Mouse (Mus musculus) liver, embryonic 15.5 days (tissue): ENCODE measurements around the gene Gm4567. TPM values are rescaled to one million over a fixed set of nuclear protein-coding genes. Genes with fewer than 3 reads are reported as not detected.
"Not testable (repeated sequence)": the region's sequence is repeated elsewhere in the genome, so short reads cannot be mapped to it uniquely, and the experiment has no call there.

Source experiments
- ATAC-seq: fragments of 200-750 bp; cut with Nextera tagmentation; 2 replicates; pipeline ENCODE4 v1.8.0; 2017; ENCODE audit warnings: moderate number of reproducible peaks, mild to moderate bottlenecking, moderate library complexity; ENCODE audit not compliant: insufficient read depth
- H3K27ac ChIP-seq: fragments of 300-500 bp; sonication (generic); replicated peaks from 2 replicates; pipeline ENCODE4 v1.5.1; 2015; ENCODE audit warnings: mild to moderate bottlenecking, inconsistent platforms
- H3K27me3 ChIP-seq: fragments of 300-500 bp; sonication (generic); 2 replicates; pipeline ENCODE4 v1.6.1; 2015; ENCODE audit warnings: mild to moderate bottlenecking, inconsistent platforms
- H3K36me3 ChIP-seq: fragments of 300-500 bp; sonication (generic); replicated peaks from 2 replicates; pipeline ENCODE4 v1.6.1; 2015; ENCODE audit warnings: moderate library complexity, mild to moderate bottlenecking, inconsistent platforms
- H3K4me1 ChIP-seq: fragments of 300-500 bp; sonication (generic); replicated peaks from 2 replicates; pipeline ENCODE4 v1.6.1; 2015; ENCODE audit warnings: inconsistent platforms
- H3K4me2 ChIP-seq: fragments of 300-500 bp; sonication (generic); 2 replicates; pipeline ENCODE4 v1.6.1; 2015; ENCODE audit warnings: moderate library complexity, mild to moderate bottlenecking, inconsistent platforms
- H3K4me3 ChIP-seq: fragments of 300-500 bp; sonication (generic); replicated peaks from 2 replicates; pipeline ENCODE4 v1.5.1; 2015; ENCODE audit warnings: mild to moderate bottlenecking, inconsistent platforms
- H3K9ac ChIP-seq: fragments of 300-500 bp; sonication (generic); 2 replicates; pipeline ENCODE4 v1.6.1; 2015; ENCODE audit warnings: moderate library complexity, mild to moderate bottlenecking, inconsistent platforms
- H3K9me3 ChIP-seq: fragments of 300-500 bp; sonication (generic); replicated peaks from 2 replicates; pipeline ENCODE4 v1.6.1; 2016; ENCODE audit warnings: inconsistent platforms
- WGBS: fragments of 180-500 bp; shearing (Covaris S2); methylation state at CpG from one replicate; pipeline ENCODE4 v1.1.7; 2015; ENCODE audit warnings: mixed read lengths; ENCODE audit not compliant: insufficient replicate concordance; 5-methylcytosine and 5-hydroxymethylcytosine counted together
- polyA plus RNA-seq: library from polyadenylated mRNA; unstranded; fragments of >200 nt; fragmentation: Nextera tagmentation; extraction: Ambion mirVana; gene quantifications from 2 replicates; pipeline ENCODE4 v1.2.1, GENCODE M21; 2015

Gm4567 gene
- not detected in 2 replicates for polyA plus RNA-seq

GRCm38 (mm10) chr7:22719610-22720009, at the start of gene Gm4567:
Gm4567 (minus strand) TSS chr7:22719710.
- not testable (repeated sequence) for H3K4me1 ChIP-seq, H3K27me3 ChIP-seq, H3K27ac ChIP-seq, H3K9me3 ChIP-seq, H3K9ac ChIP-seq, H3K4me2 ChIP-seq, ATAC-seq, H3K4me3 ChIP-seq, H3K36me3 ChIP-seq
- no CpG with 5 or more reads among the region's 1 CpGs for WGBS

DNA sequence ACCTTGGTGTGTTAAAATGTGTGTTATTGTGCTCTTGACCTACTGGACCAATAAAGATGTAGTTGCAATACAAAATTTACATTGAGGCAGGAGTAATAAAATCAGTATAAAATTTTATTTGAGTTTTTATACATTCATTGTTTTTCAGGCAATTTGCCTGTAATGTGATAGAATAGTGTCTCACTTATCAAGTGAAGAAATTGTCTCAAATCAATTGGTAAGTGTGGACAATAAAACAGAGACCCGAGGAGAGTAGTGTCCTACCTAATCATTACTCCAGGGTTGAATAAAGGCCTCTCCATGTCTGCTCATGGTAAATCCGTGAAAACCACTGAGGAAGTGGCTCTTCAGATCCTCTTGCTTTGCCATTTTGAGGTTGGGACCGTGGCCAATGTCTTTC, 41.9 kb upstream of the Gm4567 start, which contains the start of gene Vmn1r157:
Gene Vmn1r157, plus strand, starts transcription at position 301 of the 400 bp plus-strand sequence.
- H3K4me2 ChIP-seq, ATAC-seq, H3K4me1 ChIP-seq, H3K4me3 ChIP-seq, H3K36me3 ChIP-seq, H3K27ac ChIP-seq, H3K9ac ChIP-seq, H3K27me3 ChIP-seq, H3K9me3 ChIP-seq: not testable (repeated sequence)
- WGBS, result 20% methylated on average over 2 of the region's 3 CpGs

DNA sequence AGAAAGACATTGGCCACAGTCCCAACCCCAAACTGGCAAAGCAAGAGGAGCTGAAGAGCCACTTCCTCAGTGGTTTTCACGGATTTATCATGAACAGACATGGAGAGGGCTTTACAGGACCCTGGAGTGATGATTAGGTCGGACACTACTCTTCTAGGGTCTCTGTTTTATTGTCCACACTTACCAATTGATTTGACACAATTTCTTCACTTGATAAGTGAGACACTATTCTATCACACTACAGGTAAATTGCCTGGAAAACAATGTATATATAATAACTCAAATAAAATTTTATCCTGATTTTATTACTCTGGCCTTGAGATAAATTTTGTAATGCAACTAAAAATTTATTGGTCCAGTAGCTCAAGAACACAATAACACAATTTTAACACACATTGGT, 27.3 kb downstream of the Gm4567 start, which contains the start of gene Gm8693:
Gene Gm8693, minus strand, starts transcription at position 101 of the 400 bp plus-strand sequence.
- ATAC-seq, H3K4me1 ChIP-seq: not testable (repeated sequence)
- WGBS, result no CpG with 5 or more reads among the region's 2 CpGs

More for the DNA sequence above, 27.3 kb downstream of the Gm4567 start, which contains the start of gene Gm8693:
- H3K4me3 ChIP-seq, H3K4me2 ChIP-seq, H3K9ac ChIP-seq, H3K27me3 ChIP-seq, H3K27ac ChIP-seq, H3K36me3 ChIP-seq, H3K9me3 ChIP-seq: not testable (repeated sequence)

Other genes starting within 250 kb of the Gm4567 start
- gene Vmn1r151, start 220.0 kb downstream of the Gm4567 start, polyA plus RNA-seq, result not detected in 2 replicates
- not detected in 2 replicates for gene Vmn1r152, start 196.7 kb downstream of the Gm4567 start, polyA plus RNA-seq
- not detected in 2 replicates for gene Gm8677, start 184.8 kb downstream of the Gm4567 start, polyA plus RNA-seq
- not detected in 2 replicates for gene Gm4201, start 154.4 kb downstream of the Gm4567 start, polyA plus RNA-seq
- gene Gm4565, start 131.6 kb downstream of the Gm4567 start, polyA plus RNA-seq, result not detected in 2 replicates
- gene Vmn1r155, start 61.7 kb downstream of the Gm4567 start, polyA plus RNA-seq, result not detected in 2 replicates
- gene Gm8693, start 27.4 kb downstream of the Gm4567 start, polyA plus RNA-seq, result not detected in 2 replicates
- not detected in 2 replicates for gene Vmn1r157, start 42.0 kb upstream of the Gm4567 start, polyA plus RNA-seq
- gene Vmn1r158, start 71.1 kb upstream of the Gm4567 start, polyA plus RNA-seq, result not detected in 2 replicates
- not detected in 2 replicates for gene Vmn1r159, start 123.9 kb upstream of the Gm4567 start, polyA plus RNA-seq
- not detected in 2 replicates for gene Vmn1r160, start 151.5 kb upstream of the Gm4567 start, polyA plus RNA-seq